Mouse (Mus musculus): ENCODE data around the gene Hmgxb4. TPM values are rescaled to one million over a fixed set of nuclear protein-coding genes. Genes with fewer than 3 reads are reported as not detected.
A peak's percentile ranks its signal among the peaks of the same experiment; 100 is the strongest.

The Hmgxb4 gene
- polyA plus RNA-seq, 1 experiment from 2014 or later = 46.3 TPM

DNA sequence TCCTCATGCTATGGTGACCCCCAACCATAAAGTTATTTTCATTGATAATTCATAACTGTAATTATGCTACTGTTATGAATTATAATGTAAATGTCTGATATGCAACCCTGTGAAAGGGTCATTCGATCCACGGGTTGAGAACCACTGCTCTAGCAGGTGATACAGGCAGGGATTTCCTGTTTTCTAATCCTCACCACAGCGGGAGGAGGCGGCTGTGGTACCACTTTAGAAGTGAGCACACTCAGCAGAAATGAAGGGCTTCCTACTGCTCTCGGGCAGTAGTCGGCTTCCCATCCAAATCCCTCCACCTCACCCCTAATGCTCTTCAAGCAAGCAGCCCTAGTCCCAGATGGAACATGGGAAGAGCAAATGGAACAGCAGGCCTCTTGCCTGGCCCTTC lies 66.9 kb downstream of the Hmgxb4 start:
- Histone ChIP-seq H3K9me3 (no peaks in the 10 kb centered on the region), H3K36me3 (replicated peaks) (peaks cover 46% of the 10 kb centered on the region), H3K27ac (replicated peaks) (no peak overlapping the region), H3K4me3 (no peak overlapping the region), H3K4me1 (peaks cover 6% of the 10 kb centered on the region; the same call in 1 of the 2 replicates), H3K27me3 (replicated peaks; ENCODE audit: low read depth, poor library complexity, severe bottlenecking) (no peaks in the 10 kb centered on the region)
- DNase-seq (ENCODE audit: low spot score) = no peak
- WGBS = 76% methylated on average over 6 of the region's 6 CpGs

DNA sequence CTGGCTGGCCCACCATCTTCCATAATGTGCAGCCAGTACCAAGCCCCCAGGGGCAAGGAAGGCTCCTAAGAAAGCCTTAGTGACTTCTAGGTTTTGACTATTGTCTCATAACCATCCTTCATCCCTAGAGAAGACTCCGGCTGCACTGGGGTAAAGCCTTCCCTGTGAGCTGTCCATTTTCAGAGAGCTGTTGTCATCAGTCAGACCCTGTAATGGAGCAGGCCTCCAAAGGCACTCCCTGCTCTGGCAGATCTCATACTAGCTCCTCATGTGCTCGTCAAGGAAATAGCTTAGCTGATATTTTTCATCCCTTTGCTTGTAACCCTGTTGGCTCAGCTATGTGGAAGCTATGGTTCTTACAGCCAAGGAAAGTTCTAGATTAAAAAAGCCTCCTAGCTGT lies 67.7 kb downstream of the Hmgxb4 start:
- Histone ChIP-seq H3K27me3 (replicated peaks; ENCODE audit: low read depth, poor library complexity, severe bottlenecking) (no peaks in the 10 kb centered on the region), H3K36me3 (replicated peaks) (peaks cover 52% of the 10 kb centered on the region), H3K4me1 (peaks cover 6% of the 10 kb centered on the region; the same call in 1 of the 2 replicates), H3K9me3 (no peaks in the 10 kb centered on the region), H3K4me3 (no peak overlapping the region), H3K27ac (replicated peaks) (no peak overlapping the region)
- no peak for DNase-seq (ENCODE audit: low spot score)
- 89% methylated on average over 2 of the region's 2 CpGs for WGBS

DNA sequence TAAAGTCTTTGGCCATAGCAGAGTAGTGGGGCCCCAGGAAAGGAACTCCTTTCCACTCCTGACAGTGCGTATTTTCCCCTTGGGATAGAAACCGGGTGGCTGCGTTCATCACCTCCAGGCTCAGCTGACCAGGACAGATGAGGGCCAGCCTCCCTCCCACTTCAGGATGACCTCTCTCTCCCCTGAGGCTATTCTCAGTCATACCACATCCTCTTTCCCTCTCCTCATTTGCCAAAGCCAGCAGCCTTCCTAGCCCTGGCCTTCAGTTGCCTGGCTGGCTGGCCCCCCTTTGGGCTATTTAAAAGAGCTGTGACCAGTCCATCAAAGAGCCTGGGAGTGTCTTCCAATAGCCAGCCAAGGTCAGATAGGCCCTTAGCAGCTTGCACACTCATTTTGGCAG lies 70.1 kb downstream of the Hmgxb4 start:
- H3K36me3 ChIP-seq (replicated peaks) = peaks cover 35% of the 10 kb centered on the region

DNA sequence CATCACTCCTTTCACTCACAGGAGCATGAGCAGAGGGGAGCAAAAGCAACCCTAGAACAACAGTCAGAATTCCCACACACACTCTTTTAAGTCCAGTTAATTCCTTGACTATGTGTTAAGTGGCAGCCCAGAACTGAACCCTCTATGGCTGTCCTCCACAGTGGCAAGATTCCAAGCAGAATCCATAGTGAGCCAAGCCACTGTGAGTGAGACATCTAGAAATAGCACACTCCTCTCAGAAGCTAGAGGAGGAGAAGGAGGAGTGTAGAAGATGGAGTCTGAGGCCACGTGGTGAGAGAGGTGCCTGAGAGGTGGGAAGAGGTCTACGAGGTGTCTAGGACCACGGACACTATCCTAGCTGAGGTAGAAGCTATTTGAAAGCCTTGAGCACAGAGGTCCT lies 71.6 kb downstream of the Hmgxb4 start:
- Histone ChIP-seq H3K36me3 (replicated peaks) (peaks cover 25% of the 10 kb centered on the region), H3K4me1 (peaks cover 6% of the 10 kb centered on the region; the same call in 1 of the 2 replicates), H3K9me3 (no peaks in the 10 kb centered on the region), H3K27ac (replicated peaks) (no peak overlapping the region), H3K27me3 (replicated peaks; ENCODE audit: low read depth, poor library complexity, severe bottlenecking) (no peaks in the 10 kb centered on the region), H3K4me3 (no peak overlapping the region)
- no peak for DNase-seq (ENCODE audit: low spot score)
- whole genome bisulfite sequencing = 89% methylated on average over 3 of the region's 3 CpGs

More for the DNA sequence above, 70.1 kb downstream of the Hmgxb4 start:
- DNase-seq (ENCODE audit: low spot score) = no peak
- H3K4me3 ChIP-seq = no peak overlapping the region
- 56% methylated on average over 3 of the region's 3 CpGs for WGBS
- no peaks in the 10 kb centered on the region for H3K27me3 ChIP-seq (replicated peaks; ENCODE audit: low read depth, poor library complexity, severe bottlenecking)
- H3K27ac ChIP-seq (replicated peaks) = no peak overlapping the region
- H3K4me1 ChIP-seq = peaks cover 6% of the 10 kb centered on the region; the same call in 1 of the 2 replicates
- no peaks in the 10 kb centered on the region for H3K9me3 ChIP-seq

DNA sequence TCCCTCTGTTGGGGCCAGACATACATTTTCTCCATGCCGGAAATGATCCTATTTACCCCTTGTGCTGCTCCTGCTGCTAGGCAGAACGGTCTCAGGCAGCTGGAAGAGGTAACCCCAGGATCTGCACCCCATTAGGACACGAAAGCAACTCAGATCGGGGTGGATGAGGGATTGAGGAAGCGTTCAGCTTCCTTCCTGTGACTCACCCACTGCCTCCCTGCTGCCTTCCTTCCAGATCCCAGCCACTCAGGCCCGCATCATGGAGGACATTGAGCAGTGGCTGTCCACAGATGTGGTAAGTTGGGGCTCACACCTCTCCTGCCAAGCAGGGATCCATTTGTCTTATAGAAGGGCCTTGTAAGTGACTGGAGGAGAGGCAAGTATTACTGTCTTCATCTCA lies 74.1 kb downstream of the Hmgxb4 start:
- H3K9me3 ChIP-seq = no peaks in the 10 kb centered on the region
- H3K27me3 ChIP-seq (replicated peaks; ENCODE audit: low read depth, poor library complexity, severe bottlenecking) = no peaks in the 10 kb centered on the region
- H3K36me3 ChIP-seq (replicated peaks) = peaks cover 19% of the 10 kb centered on the region
- no peak overlapping the region for H3K27ac ChIP-seq (replicated peaks)
- peaks cover 6% of the 10 kb centered on the region; the same call in 1 of the 2 replicates for H3K4me1 ChIP-seq
- no peak overlapping the region for H3K4me3 ChIP-seq
- no peak for DNase-seq (ENCODE audit: low spot score)
- WGBS = 83% methylated on average over 6 of the region's 6 CpGs

DNA sequence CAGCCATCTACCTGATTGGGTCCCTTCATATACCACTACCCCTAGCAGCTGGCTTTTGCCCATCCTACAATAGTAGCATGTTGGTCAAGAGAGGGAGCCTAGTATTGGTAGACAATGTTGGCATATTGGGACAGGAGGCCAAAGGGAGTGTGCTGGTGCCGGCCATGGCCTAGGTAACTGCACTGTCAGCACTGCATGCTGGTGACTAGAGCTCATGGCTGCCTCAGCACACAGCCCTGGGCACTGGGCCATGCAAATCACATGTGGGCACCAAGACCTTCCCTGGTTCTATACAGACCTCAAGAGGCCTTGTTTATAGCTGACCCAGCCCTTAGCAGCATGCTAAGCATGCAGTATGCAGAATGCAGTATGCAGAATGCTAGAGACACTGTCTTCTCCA lies 77.1 kb downstream of the Hmgxb4 start:
- Histone ChIP-seq H3K4me3 (no peak overlapping the region), H3K36me3 (replicated peaks) (peaks cover 3% of the 10 kb centered on the region), H3K27me3 (replicated peaks; ENCODE audit: low read depth, poor library complexity, severe bottlenecking) (no peaks in the 10 kb centered on the region), H3K9me3 (no peaks in the 10 kb centered on the region), H3K4me1 (no peaks in the 10 kb centered on the region), H3K27ac (replicated peaks) (no peak overlapping the region)
- 84% methylated on average over 1 of the region's 1 CpGs for WGBS
- no peak for DNase-seq (ENCODE audit: low spot score)

DNA sequence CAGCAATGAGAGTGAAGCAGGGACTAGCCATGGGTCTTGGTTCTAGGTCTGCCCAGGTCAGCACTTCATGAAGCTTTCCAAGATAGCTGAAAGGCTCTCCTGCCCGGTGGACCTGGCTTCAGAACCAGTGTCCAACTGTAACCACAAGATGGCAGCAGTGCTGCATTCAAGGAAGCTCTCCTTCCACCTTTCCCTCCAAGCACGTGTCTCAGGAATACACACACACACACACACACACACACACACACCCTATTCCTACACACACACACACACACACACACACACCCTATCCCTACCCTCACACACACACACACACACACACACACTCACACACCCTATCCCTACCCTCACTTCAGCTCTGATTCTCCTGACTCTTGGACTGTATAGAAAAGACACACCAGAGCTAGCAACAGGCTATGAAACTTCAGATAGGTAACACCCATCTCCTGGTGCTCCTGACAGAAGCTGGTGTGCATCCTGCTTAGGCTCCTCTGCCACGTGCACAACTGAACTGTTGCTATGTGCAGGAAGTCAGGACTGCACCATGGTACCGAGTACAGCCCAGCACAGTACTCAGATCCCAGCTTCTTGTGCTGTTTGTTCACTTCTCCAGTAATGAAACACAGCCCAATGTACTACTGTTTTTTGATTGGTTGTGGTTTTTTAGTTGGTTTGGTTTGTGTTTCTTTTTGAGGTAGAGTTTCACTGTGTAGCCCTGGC lies 78.6 kb downstream of the Hmgxb4 start:
- no peak overlapping the region for H3K27ac ChIP-seq (replicated peaks)
- 27% methylated on average over 4 of the region's 4 CpGs for WGBS
- no peaks in the 10 kb centered on the region for H3K4me1 ChIP-seq
- no peaks in the 10 kb centered on the region for H3K9me3 ChIP-seq
- peak; percentile 81 for DNase-seq (ENCODE audit: low spot score)
- no peak overlapping the region for H3K4me3 ChIP-seq
- H3K36me3 ChIP-seq (replicated peaks) = no peaks in the 10 kb centered on the region; the same call in 1 of the 2 replicates
- no peaks in the 10 kb centered on the region for H3K27me3 ChIP-seq (replicated peaks; ENCODE audit: low read depth, poor library complexity, severe bottlenecking)

DNA sequence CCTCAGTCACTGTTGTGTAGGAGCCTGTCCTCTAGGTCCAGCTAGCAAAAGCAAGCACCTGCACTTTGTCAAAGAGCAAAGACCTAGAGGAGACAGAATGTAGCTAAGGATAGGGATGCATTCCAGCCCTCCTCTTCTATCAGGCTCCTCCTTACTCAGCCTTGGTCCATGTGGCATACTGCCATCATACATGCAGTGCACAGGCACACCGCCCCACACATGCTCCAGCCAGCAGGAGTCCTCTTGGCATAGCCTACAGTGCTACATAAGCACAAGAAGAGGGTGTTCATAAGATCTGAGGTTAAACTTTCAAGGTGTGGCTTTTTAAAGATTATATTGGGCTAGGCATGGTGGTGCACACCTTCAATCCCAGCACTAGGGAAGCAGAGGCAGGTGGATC lies 81.7 kb downstream of the Hmgxb4 start:
- H3K27ac ChIP-seq (replicated peaks) = no peak overlapping the region
- 91% methylated on average over 1 of the region's 1 CpGs for WGBS
- no peaks in the 10 kb centered on the region for H3K4me1 ChIP-seq
- H3K9me3 ChIP-seq = no peaks in the 10 kb centered on the region
- no peak for DNase-seq (ENCODE audit: low spot score)
- no peaks in the 10 kb centered on the region for H3K27me3 ChIP-seq (replicated peaks; ENCODE audit: low read depth, poor library complexity, severe bottlenecking)
- no peak overlapping the region for H3K4me3 ChIP-seq
- H3K36me3 ChIP-seq (replicated peaks) = no peaks in the 10 kb centered on the region

DNA sequence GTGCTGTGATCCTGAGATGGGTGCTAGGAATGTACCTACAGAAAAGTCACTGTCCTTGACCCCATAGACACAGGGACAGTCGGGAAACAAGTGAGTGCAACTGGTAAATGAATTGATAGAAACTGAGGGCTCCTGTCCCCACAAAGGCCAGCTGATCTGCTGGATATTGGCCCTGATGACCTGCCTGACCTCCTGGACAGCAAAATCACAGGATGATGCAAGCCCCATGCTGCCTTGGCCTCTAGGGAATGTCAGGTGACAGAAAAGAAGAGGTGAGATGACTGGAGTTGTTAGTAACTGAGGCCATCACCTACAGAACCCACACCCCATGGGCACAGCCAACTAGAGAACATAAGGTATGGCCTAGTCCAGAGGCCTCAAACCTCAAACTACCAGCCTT lies 85.1 kb downstream of the Hmgxb4 start:
- no peak for DNase-seq (ENCODE audit: low spot score)
- Histone ChIP-seq H3K27me3 (replicated peaks; ENCODE audit: low read depth, poor library complexity, severe bottlenecking) (no peaks in the 10 kb centered on the region), H3K36me3 (replicated peaks) (no peaks in the 10 kb centered on the region), H3K9me3 (no peaks in the 10 kb centered on the region), H3K4me3 (no peak overlapping the region), H3K4me1 (peaks cover under 1% of the 10 kb centered on the region), H3K27ac (replicated peaks) (no peak overlapping the region)
- 78% methylated on average over 1 of the region's 1 CpGs for WGBS

DNA sequence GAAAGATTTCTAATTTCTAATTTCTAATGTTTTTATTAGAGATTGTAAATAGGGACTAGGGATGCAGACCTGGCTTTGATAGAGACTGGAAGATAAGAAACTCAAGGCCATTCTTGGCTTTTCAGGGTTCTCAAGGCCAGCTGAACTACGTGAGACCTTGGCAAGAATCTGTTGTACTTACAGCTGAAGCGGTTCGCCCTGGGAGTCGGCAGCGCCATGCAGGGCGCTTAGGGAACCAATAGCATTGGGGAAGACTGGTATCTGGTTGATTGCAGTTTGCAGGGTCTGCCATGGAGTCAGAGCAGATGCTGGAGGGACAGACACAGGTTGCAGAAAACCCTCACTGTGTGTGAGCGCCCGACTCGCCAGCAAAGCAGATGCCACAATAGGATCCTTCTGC lies 85.7 kb downstream of the Hmgxb4 start:
- H3K9me3 ChIP-seq = no peaks in the 10 kb centered on the region
- H3K4me3 ChIP-seq = no peak overlapping the region
- H3K27me3 ChIP-seq (replicated peaks; ENCODE audit: low read depth, poor library complexity, severe bottlenecking) = no peaks in the 10 kb centered on the region
- peaks cover 7% of the 10 kb centered on the region for H3K4me1 ChIP-seq
- no peak for DNase-seq (ENCODE audit: low spot score)
- H3K36me3 ChIP-seq (replicated peaks) = no peaks in the 10 kb centered on the region
- 93% methylated on average over 9 of the region's 9 CpGs for WGBS
- H3K27ac ChIP-seq (replicated peaks) = no peak overlapping the region

Other genes with a start within 250 kb of the Hmgxb4 start
- not detected in 2 replicates for gene Isx, start 120.2 kb upstream of the Hmgxb4 start, polyA plus RNA-seq (2016; fragmentation: Nextera tagmentation; extraction: Ambion mirVana)
- 32.0 and 32.3 TPM in 2 replicates for gene Tom1, start 40.3 kb downstream of the Hmgxb4 start, polyA plus RNA-seq (2016; fragmentation: Nextera tagmentation; extraction: Ambion mirVana)
- 20.9 and 21.3 TPM in 2 replicates for gene Hmox1, start 100.3 kb downstream of the Hmgxb4 start, polyA plus RNA-seq (2016; fragmentation: Nextera tagmentation; extraction: Ambion mirVana)
- gene Mcm5, start 116.2 kb downstream of the Hmgxb4 start, polyA plus RNA-seq (2016; fragmentation: Nextera tagmentation; extraction: Ambion mirVana) = 312 and 340 TPM in 2 replicates
- 0.06 and 0.51 TPM in 2 replicates for gene Rasd2, start 220.6 kb downstream of the Hmgxb4 start, polyA plus RNA-seq (2016; fragmentation: Nextera tagmentation; extraction: Ambion mirVana)

Measured in embryonic facial prominence, embryonic 10.5 days (tissue).